16 mouse cellular contexts compared by ENCODE assay signal in the genomic region with DNA sequence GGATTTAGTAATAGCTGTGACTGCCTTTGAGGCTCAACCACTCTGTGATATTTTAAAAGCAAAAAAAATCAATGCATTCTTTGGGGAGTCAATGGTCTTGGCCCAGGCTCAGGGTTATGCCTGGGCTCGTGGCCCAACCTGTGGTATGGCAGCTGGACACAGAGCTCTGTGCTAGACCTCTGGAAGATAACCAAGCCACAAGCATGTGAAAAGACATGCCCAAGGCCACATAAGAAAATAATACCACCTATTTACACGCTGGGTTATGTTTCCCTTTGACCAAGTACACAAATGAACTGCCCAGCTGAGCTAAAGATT.
DNase-seq lines count a peak whose midpoint lies in the region; ATAC-seq lines count a peak whose summit lies in the region.
"Had no signal": no experiment of that assay in that cellular context is flagged by ENCODE, and none has a peak within 500 bp of the region (broad histone marks: within the 10 kb centered on the region; RNA-seq: fewer than 3 reads in every experiment).

No protein-coding gene starts in this region.

- H3K4me3 ChIP-seq in limb, embryonic 15.5 days = no peak overlapping the region
- no peak overlapping the region for H3K4me3 ChIP-seq in limb, embryonic 10.5 days
- H3K4me3 ChIP-seq in liver, embryonic 16.5 days (ENCODE audit: low read depth, low read length) = no peak overlapping the region
- H3K4me3 ChIP-seq: embryonic facial prominence, embryonic 12.5 days; forebrain, embryonic 10.5 days; lung, embryonic 15.5 days; megakaryocyte, embryonic 14.5 days had no signal

- no peak overlapping the region for H3K9ac ChIP-seq in limb, embryonic 15.5 days
- no peak overlapping the region for H3K9ac ChIP-seq in liver, embryonic 16.5 days (ENCODE audit: low read depth, low read length)
- H3K9ac ChIP-seq: embryonic facial prominence, embryonic 12.5 days; lung, embryonic 15.5 days had no signal

- no peaks in the 10 kb centered on the region for H3K9me3 ChIP-seq in limb, embryonic 15.5 days
- no peaks in the 10 kb centered on the region for H3K9me3 ChIP-seq in limb, embryonic 10.5 days (replicated peaks)
- H3K9me3 ChIP-seq in liver, embryonic 16.5 days (replicated peaks; ENCODE audit: control insufficient read depth, low read length) = no peaks in the 10 kb centered on the region
- H3K9me3 ChIP-seq: embryonic facial prominence, embryonic 12.5 days; forebrain, embryonic 10.5 days; lung, embryonic 15.5 days; megakaryocyte, embryonic 14.5 days had no signal

- peak; percentile 26 for DNase-seq in adrenal gland, adult 8-10 months
- no peak for DNase-seq in adrenal gland, adult 18-20 months (ENCODE audit: low spot score in 2 of 2)
- DNase-seq in limb, embryonic 10.5 days (ENCODE audit: low spot score) = no peak
- peak; percentile 1 for DNase-seq in 3T3-L1 (ENCODE audit: low read depth, low spot score)
- DNase-seq in thymus, adult 18-20 months = no peak
- DNase-seq: cerebellum, adult 2 months; heart, adult 18-20 months; kidney, adult 9 months; layer of hippocampus, postnatal 36 days; thymus, postnatal 36 days had no signal

- H3K27me3 ChIP-seq in limb, embryonic 15.5 days = no peaks in the 10 kb centered on the region
- H3K27me3 ChIP-seq in limb, embryonic 10.5 days (ENCODE audit: low read depth, poor library complexity, severe bottlenecking) = no peaks in the 10 kb centered on the region
- no peaks in the 10 kb centered on the region for H3K27me3 ChIP-seq in liver, embryonic 16.5 days (ENCODE audit: control insufficient read depth, insufficient read depth, low read depth, low read length)
- H3K27me3 ChIP-seq: embryonic facial prominence, embryonic 12.5 days; lung, embryonic 15.5 days; megakaryocyte, embryonic 14.5 days had no signal

- WGBS in limb, embryonic 15.5 days = 73% methylated on average over 2 of the region's 2 CpGs
- 86% methylated on average over 2 of the region's 2 CpGs for WGBS in limb, embryonic 10.5 days
- WGBS in liver, embryonic 16.5 days (ENCODE audit: insufficient replicate concordance) = 59% methylated on average over 2 of the region's 2 CpGs

- no peaks in the 10 kb centered on the region for H3K36me3 ChIP-seq in limb, embryonic 15.5 days
- no peaks in the 10 kb centered on the region for H3K36me3 ChIP-seq in limb, embryonic 10.5 days
- H3K36me3 ChIP-seq in liver, embryonic 16.5 days (ENCODE audit: control insufficient read depth, insufficient read depth) = no peaks in the 10 kb centered on the region
- H3K36me3 ChIP-seq: embryonic facial prominence, embryonic 12.5 days; lung, embryonic 15.5 days had no signal

- H3K4me2 ChIP-seq in limb, embryonic 15.5 days = no peak overlapping the region
- no peak overlapping the region for H3K4me2 ChIP-seq in liver, embryonic 16.5 days (ENCODE audit: low read depth, low read length)
- H3K4me2 ChIP-seq: embryonic facial prominence, embryonic 12.5 days; lung, embryonic 15.5 days had no signal

- H3K4me1 ChIP-seq in limb, embryonic 15.5 days = no peaks in the 10 kb centered on the region
- H3K4me1 ChIP-seq in limb, embryonic 10.5 days = no peaks in the 10 kb centered on the region
- no peaks in the 10 kb centered on the region; the same call in 1 of the 2 replicates for H3K4me1 ChIP-seq in liver, embryonic 16.5 days (ENCODE audit: control insufficient read depth, low read depth, low read length)
- H3K4me1 ChIP-seq: embryonic facial prominence, embryonic 12.5 days; megakaryocyte, embryonic 14.5 days had no signal

- 0 out of 2 replicates have a peak, but pooled peaks have one; percentile 42 for ATAC-seq in limb, embryonic 15.5 days (ENCODE audit: insufficient number of reproducible peaks, low FRiP score, low TSS enrichment, low read depth)
- no peak for ATAC-seq in liver, embryonic 16.5 days (ENCODE audit: low read depth)

- peak overlapping the region; percentile 43; the same call in 1 of the 2 replicates for H3K27ac ChIP-seq in limb, embryonic 15.5 days
- H3K27ac ChIP-seq in limb, embryonic 10.5 days = no peak overlapping the region
- peak overlapping the region; percentile 58 for H3K27ac ChIP-seq in liver, embryonic 16.5 days (ENCODE audit: low read length)
- H3K27ac ChIP-seq: embryonic facial prominence, embryonic 12.5 days; forebrain, embryonic 10.5 days; lung, embryonic 15.5 days had no signal

Comparison
In these comparisons a context has a peak if more than half of its experiments do, and no peak if none do; other contexts are left out.
1. DNase-seq: peak in adrenal gland, adult 8-10 months (single experiment) and 3T3-L1 (single experiment); none in adrenal gland, adult 18-20 months (0 of 2), limb, embryonic 10.5 days (single experiment) and thymus, adult 18-20 months (0 of 2).